Mouse (Mus musculus) right cerebral cortex, postnatal 10 days (tissue): ENCODE measurements around the gene Utp11.

Experiments
- DNase-seq, 2 experiments: peaks; one replicate each; pipeline ENCODE4 v3.0.0; 2021; ENCODE audit warnings: low spot score in 2 of 2

The Utp11 gene

GRCm38 (mm10) chr4:124672347-124673320 is 20.8 kb downstream of the Utp11 start:
- peak; percentile 85 for DNase-seq

GRCm38 (mm10) chr4:124671583-124671982 is 21.8 kb downstream of the Utp11 start:
- no peak for DNase-seq

DNA sequence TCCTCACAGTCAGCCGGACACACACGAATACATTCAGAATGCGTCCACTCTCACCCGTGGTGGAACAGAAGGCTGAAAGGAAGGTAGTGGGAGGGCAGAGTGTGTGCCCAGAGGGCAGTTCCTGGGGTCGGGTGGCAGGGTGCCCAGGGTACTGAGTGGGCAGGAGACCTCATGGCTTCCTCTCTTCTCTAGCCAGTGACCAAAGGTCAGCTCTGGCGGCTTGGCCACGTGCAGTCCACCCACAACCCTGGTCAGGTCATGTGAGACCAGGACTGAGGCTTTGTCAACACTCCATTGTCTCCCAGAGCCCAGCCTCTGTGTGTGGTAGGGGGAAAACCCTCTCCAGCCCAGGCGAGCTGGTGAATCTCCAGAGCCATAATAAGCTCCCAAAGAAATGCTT is 23.2 kb downstream of the Utp11 start:
- no peak for DNase-seq

- no peak for DNase-seq
Measured at GRCm38 (mm10) chr4:124668078-124668477, 25.3 kb downstream of the Utp11 start.

DNA sequence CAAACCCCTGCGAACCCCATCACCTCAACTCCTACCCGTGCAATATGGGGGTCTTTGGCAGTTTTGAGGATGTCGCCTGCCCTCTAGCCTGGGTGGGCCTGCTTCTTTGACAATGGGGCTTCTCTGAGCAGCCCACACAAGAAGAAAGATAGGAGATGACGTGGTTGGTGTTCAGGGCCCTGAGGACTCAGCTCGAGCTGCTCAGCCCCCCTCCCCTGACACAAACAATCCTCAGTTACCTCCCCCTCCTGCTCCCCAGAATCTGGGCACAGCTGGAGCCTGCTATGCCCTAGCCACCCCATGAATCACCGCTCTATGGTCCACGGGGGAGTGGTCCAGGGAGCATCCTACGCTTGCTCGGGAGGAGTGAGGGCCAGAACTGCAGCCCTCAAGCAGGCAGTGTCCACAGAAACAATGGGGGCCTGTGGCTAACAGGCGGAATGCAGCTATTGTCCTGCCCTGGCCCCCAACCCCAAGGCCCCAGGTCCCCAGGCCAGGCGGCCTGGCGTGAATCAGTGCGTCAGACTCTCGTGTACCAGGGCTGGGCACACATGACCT is 25.8 kb downstream of the Utp11 start:
- DNase-seq: no peak

DNA sequence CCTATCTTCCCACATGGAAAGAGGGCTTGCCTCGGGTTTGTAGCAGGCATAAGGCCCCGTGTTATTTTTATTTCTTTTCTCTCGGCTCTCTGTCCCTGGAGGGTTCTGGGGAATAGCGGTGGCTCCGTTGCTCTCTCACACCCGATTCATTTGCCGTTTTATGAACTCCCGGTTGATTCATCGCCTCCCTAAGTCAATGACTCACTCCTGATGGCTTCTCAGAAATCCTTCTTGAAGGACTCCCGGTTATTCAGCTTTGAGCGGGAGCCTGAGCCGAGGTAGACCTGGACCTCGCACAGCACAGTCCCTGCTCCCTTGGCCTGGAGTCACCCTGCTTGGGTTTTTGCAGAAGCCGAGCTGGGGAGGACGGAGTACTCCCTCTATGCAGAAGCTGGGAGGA is 28.8 kb downstream of the Utp11 start:
- DNase-seq: no peak

- DNase-seq: no peak
Measured at GRCm38 (mm10) chr4:124664185-124664584, 29.2 kb downstream of the Utp11 start.

- DNase-seq: no peak
Measured at GRCm38 (mm10) chr4:124663034-124663433, 30.4 kb downstream of the Utp11 start.

- no peak for DNase-seq
Measured at GRCm38 (mm10) chr4:124660603-124661002, 32.8 kb downstream of the Utp11 start.

GRCm38 (mm10) chr4:124659251-124660217 is 33.9 kb downstream of the Utp11 start:
- DNase-seq: no peak

GRCm38 (mm10) chr4:124658412-124658851 is 35.0 kb downstream of the Utp11 start:
- DNase-seq: no peak

DNA sequence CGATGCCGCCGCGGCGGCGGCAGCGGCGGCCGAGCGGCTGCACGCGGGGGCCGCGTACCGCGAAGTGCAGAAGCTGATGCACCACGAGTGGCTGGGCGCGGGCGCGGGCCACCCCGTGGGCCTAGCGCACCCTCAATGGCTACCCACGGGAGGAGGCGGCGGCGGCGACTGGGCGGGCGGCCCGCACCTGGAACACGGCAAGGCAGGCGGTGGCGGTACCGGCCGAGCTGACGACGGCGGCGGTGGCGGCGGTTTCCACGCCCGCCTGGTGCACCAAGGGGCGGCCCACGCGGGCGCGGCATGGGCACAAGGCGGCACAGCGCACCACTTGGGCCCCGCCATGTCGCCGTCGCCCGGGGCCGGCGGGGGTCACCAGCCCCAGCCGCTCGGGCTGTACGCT is 35.6 kb downstream of the Utp11 start:
- peak in 1 of 2 experiments; percentile 49 for DNase-seq

GRCm38 (mm10) chr4:124656854-124657650 is 36.3 kb downstream of the Utp11 start:
- peak; percentile 96 for DNase-seq

DNA sequence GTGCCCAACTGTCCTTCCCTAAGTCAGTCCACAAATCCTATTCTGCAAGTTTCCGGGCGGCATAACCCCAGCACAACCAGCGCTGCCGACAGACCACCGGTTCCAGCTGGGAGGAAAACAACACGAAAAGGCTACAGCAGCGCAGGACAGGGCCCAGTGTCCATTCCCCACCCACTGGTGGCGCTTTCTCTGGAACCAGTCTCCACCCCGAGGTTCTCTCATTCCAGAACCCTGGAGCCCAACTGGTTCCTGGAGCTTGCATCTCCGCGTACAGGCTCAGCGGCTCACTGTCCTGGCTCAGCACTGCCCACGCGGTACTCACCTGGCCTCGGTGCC is 36.9 kb downstream of the Utp11 start, which contains the start of gene Pou3f1:
Pou3f1 (plus strand) TSS at position 290 of the 336 bp plus-strand sequence.
- peak in 1 of 2 experiments; percentile 33 for DNase-seq

- DNase-seq: no peak
Measured at GRCm38 (mm10) chr4:124652886-124653285, 40.5 kb downstream of the Utp11 start.

- DNase-seq: no peak
Measured at GRCm38 (mm10) chr4:124647909-124648308, 45.5 kb downstream of the Utp11 start.

GRCm38 (mm10) chr4:124646591-124646990 is 46.8 kb downstream of the Utp11 start:
- no peak for DNase-seq

- no peak for DNase-seq
Measured at GRCm38 (mm10) chr4:124644974-124645433, 48.4 kb downstream of the Utp11 start.

- no peak for DNase-seq
Measured at GRCm38 (mm10) chr4:124643859-124644258, 49.5 kb downstream of the Utp11 start.

DNA sequence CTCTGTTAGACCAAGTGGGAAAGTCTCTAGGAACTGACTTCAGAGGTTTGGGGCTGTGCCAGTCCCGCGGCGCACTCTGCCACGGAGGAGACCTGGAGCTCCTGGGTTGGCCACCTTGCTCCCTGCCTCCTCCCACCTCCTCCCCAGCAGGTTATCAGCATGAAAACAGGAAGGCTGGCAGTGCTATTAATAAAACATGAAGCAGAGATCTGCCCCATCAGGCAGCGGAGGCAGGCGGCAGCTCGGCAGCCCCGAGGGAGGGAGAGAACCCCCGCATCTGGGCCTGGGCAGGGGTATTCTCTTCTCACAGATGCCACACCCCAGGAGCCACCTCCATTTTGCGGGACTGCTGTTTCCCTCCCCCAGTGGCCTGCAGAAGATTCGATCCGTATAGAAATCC is 53.7 kb downstream of the Utp11 start:
- DNase-seq: no peak

GRCm38 (mm10) chr4:124633281-124633680 is 60.1 kb downstream of the Utp11 start:
- no peak for DNase-seq
